Mouse (Mus musculus) retina, postnatal 1 day (tissue): Measurements from ENCODE around the gene Aip.
"Not testable (repeated sequence)": the region's sequence is repeated elsewhere in the genome, so short reads cannot be mapped to it uniquely, and the experiment has no call there.

Source experiments
- DNase-seq: peaks from one replicate; pipeline ENCODE4 v3.0.0-alpha.2; 2012

Gene Aip

DNA sequence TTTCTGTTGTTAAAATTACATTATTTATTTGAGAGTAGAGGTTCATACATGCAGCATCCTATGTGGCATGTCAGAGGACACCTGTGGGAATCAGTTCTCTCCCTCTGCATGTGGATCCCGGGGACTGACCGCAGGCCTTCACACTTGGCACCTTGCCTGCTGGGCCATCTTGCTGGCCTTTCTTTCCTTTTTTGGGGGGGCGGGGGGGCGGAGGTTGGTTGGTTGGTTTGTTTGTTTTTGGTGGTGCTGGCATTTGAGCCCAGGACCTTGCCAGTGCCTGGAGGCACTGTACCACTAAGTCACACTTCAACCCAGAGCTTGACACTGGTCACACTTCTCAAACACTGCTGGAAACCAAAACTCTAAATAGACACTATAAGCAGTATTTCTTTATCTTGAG lies 8.7 kb upstream of the Aip start:
- DNase-seq = no peak

- DNase-seq = peak; percentile 12
Measured at GRCm38 (mm10) chr19:4131768-4132167, 6.1 kb upstream of the Aip start.

GRCm38 (mm10) chr19:4131075-4131474 lies 5.4 kb upstream of the Aip start:
- no peak for DNase-seq

DNA sequence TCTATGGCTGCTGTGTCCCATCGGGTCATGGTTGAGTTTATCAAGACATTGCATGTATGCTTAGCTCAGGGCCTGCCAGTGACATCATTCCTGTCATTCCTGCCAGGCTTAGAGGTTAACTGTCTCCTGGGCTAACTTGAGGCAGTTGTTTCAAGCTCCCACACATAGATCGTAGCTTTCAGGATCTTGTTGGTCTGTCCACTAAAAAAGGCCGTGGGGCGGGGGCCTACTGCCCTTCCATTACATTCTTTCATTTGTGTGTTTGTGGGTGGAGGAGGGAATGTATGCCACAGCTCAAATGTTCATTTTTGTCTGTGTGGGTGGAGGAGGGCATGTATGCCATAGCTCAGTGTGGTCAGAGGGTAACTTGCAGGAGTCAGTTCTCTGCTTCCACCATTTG lies 4.4 kb upstream of the Aip start:
- no peak for DNase-seq

GRCm38 (mm10) chr19:4129462-4129861 lies 3.8 kb upstream of the Aip start:
- no peak for DNase-seq

- no peak for DNase-seq
Measured at GRCm38 (mm10) chr19:4126759-4127495, 1.3 kb upstream of the Aip start.

GRCm38 (mm10) chr19:4125268-4125667 lies 390 bp downstream of the Aip start:
- DNase-seq = peak; percentile 35

DNA sequence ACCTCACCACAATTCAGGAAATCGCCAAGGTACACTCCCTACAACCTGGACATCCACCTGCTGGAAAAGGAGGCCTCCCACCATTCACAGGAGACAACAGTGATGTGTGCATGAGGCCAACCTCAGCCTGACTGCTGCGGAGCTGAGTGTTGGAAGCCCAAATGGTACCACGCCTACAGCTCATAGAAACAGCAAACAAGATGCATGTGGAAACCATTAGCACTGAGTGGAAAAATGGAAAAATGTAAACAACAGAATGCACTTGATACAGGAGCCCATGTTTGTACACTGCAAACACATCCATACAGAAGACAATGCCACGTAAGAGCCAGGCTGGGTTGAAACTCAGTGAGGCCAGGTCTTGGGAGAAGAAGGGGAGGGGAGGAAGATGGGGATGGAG lies 1.2 kb downstream of the Aip start:
- no peak for DNase-seq

DNA sequence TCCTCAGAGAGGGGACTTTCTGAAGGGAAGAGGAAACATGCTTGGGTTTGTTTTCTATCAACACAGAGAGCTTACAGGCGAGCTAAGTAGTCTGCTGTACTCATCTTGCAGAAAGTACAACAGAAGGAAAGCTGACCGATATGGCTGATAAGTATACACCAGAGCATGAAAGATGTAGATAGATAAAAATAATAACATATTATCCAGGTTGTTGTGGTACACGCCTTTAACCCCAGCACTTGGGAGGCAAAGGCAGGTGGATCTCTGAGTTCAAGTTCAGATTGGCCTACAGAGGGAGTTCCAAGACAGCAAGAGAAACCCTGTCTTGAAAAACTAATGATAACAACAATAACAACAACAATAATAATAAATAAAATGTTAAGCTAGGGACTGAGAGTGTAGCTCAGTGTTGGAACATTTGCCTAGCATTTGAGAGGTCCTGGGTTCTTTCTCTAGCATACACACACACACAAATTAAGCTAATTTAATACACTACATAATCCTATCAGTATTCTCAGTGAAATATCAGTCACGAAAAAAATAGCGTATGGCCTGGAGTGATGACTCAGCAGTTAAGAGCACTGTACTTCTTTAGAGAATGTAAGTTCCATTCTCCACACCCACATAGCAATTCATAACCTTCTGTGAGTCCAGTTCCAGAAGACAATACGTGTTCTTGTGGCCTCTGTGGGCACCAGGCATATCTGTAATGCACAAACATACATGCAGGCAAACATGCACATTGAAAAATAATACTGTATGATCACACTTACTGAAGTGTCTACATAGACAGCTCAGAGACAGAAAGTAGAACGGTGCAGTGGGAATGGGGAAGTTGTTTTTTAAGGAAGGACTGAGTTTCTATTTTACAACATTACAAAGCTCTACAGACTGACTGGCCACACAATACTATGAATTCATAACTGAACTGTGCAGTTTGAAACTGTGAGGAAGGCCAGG lies 3.0 kb downstream of the Aip start:
- no peak for DNase-seq

- DNase-seq = not testable (repeated sequence)
Measured at GRCm38 (mm10) chr19:4121896-4122295, 3.8 kb downstream of the Aip start.

DNA sequence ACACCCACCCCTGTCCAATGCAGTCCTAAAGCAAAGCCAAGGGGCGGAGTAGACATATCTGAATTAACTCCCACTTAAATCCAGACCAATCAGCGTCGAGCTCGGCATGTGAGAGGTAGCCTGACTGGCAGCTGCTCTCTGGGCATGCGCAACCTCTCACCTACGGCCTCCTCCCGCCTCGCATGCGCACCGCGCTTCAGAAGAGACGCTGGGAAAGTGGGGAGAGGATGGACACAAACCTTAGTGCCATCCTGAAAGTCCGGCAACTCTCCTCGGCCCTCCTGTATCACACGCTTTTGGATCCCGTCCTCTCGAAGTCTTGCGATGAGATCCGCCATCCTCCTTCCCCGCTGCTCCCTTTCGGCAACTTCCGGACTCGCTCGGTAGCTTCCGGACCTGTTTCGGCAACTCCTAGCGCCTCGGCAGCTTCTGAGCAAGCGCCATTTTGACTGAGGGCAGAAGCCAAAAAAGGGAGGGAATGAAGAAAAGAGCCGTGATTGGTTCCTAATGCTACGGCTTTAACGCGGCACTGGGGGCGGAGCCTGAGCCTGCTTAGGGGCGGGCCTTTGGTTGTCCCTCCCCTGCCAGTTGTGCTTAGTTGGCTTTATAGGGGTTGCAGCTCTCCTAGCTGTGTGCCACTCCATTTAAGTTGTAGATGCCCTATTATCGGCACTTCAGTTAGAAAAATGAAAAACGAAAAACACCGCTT lies 4.4 kb downstream of the Aip start:
- peak; percentile 99 for DNase-seq

- DNase-seq = no peak
Measured at GRCm38 (mm10) chr19:4120496-4120895, 5.2 kb downstream of the Aip start.

GRCm38 (mm10) chr19:4119716-4120487 lies 5.8 kb downstream of the Aip start:
- peak; percentile 39 for DNase-seq

- DNase-seq = no peak
Measured at GRCm38 (mm10) chr19:4118350-4118749, 7.3 kb downstream of the Aip start.

- DNase-seq = no peak
Measured at GRCm38 (mm10) chr19:4117006-4117405, 8.7 kb downstream of the Aip start.

- no peak for DNase-seq
Measured at GRCm38 (mm10) chr19:4115816-4116215, 9.8 kb downstream of the Aip start.

GRCm38 (mm10) chr19:4115144-4115543 lies 10.5 kb downstream of the Aip start:
- no peak for DNase-seq

DNA sequence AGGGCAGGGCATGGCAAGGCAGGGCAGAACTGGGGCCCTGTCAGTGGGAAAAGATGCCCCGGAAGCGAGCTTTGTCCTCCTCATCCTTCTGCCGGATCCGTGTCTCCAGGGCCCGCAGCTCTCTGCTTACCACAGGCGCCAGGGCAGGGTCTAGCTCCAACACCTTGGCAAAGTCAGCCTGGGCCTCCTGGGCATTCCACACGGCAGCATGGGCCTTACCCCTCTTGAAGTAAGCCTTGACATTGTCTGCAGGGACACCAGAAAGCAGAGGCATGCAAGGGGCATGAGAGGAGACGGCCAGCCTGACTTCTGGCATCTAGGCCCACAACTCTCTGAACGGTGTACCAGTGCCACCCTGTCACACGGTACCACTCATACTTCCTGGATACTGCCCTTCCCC lies 11.1 kb downstream of the Aip start:
- no peak for DNase-seq

DNA sequence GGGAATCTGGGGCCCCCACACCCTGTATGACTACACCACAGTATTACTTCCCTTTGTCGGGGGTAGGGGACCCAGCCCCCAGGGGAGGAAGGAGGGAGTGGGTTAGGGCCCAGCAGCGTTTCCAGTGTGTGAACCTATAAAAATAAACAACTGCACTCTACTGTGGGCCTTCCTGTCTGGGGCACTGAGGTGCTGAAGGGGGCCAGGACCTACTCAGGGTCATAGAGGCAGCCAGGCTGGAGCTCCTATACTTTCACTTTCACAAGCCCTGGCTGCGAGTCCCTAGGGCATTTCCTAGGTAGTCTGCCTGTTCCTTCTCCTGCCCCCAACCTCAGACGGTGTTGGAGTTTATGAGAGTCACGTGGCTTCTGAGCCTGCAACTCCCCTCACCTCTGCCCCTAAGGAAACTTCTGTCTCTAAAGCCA lies 11.8 kb downstream of the Aip start:
- no peak for DNase-seq

GRCm38 (mm10) chr19:4113186-4113805 lies 12.4 kb downstream of the Aip start:
- no peak for DNase-seq

DNA sequence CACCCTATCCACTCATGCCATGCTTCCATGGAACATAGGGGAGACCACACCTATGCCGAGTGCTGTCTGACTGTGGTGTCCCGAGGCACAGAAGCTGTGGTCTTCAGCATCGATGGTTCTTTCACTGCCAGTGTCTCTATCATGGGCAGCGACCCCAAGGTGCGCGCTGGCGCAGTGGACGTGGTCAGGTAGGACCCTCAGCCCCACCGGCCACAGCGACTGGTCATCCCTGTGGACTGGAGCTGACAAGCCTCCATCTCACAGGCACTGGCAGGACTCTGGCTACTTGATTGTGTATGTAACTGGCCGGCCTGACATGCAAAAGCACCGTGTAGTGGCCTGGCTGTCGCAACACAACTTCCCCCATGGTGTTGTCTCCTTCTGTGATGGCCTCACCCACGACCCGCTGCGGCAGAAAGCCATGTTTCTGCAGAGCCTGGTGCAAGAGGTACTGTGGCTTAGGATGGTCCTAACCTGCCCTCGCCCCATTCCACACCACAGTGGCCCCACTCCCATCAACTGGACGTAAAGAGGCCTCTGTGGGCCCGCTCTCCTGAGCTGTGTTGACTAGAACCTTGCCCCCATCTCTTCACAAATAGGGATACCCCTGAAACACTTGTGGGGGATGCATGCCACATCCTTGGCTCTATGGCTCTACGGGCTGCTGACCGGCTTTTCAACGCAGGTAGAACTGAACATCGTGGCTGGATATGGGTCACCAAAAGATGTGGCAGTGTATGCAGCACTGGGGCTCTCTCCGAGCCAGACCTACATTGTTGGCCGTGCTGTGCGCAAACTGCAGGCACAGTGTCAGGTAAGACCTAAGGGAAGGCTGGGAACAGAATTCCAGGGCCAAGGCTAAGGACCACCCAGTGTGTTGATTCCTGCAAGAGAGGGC lies 13.3 kb downstream of the Aip start:
- no peak for DNase-seq
